Mouse (Mus musculus): ENCODE measurements at regions not wholly inside any gene's neighbourhood (a gene's known extent, or its start where the extent isn't known, plus 50 kb on each side); places are given as distances from the start of the nearest gene placed in this dataset.

GRCm38 (mm10) chr3:38820787-38821186, 66.0 kb upstream of the Fat4 start:
- DNase-seq (ENCODE audit: low read depth, low spot score) = no peak

- DNase-seq (ENCODE audit: low read depth, low spot score) = no peak
These were observed 66.4 kb upstream of the Fat4 start for GRCm38 (mm10) chr3:38820315-38820714.

GRCm38 (mm10) chr3:38817651-38818050, 69.1 kb upstream of the Fat4 start:
- no peak for DNase-seq (ENCODE audit: low read depth, low spot score)

GRCm38 (mm10) chr3:38812457-38812856, 74.3 kb upstream of the Fat4 start:
- no peak for DNase-seq (ENCODE audit: low read depth, low spot score)

- DNase-seq (ENCODE audit: low read depth, low spot score) = no peak
These were observed 75.1 kb upstream of the Fat4 start for GRCm38 (mm10) chr3:38811635-38812034.

GRCm38 (mm10) chr3:38806469-38807055, 80.2 kb upstream of the Fat4 start:
- no peak for DNase-seq (ENCODE audit: low read depth, low spot score)

- DNase-seq (ENCODE audit: low read depth, low spot score) = no peak
These were observed 80.7 kb upstream of the Fat4 start for GRCm38 (mm10) chr3:38806036-38806435.

GRCm38 (mm10) chr3:38795646-38796301, 91.0 kb upstream of the Fat4 start:
- DNase-seq (ENCODE audit: low read depth, low spot score) = no peak

GRCm38 (mm10) chr3:38793221-38793620, 93.5 kb upstream of the Fat4 start:
- DNase-seq (ENCODE audit: low read depth, low spot score) = no peak

- no peak for DNase-seq (ENCODE audit: low read depth, low spot score)
These were observed 98.0 kb upstream of the Fat4 start for GRCm38 (mm10) chr3:38788751-38789150.

- DNase-seq (ENCODE audit: low read depth, low spot score) = no peak
These were observed 103.0 kb upstream of the Fat4 start for GRCm38 (mm10) chr3:38783711-38784110.

- no peak for DNase-seq (ENCODE audit: low read depth, low spot score)
These were observed 103.7 kb upstream of the Fat4 start for GRCm38 (mm10) chr3:38783051-38783450.

GRCm38 (mm10) chr3:38776743-38777366, 109.9 kb upstream of the Fat4 start:
- DNase-seq (ENCODE audit: low read depth, low spot score) = no peak

- no peak for DNase-seq (ENCODE audit: low read depth, low spot score)
These were observed 132.1 kb upstream of the Fat4 start for GRCm38 (mm10) chr3:38754632-38755123.

- no peak for DNase-seq (ENCODE audit: low read depth, low spot score)
These were observed 133.1 kb upstream of the Fat4 start for GRCm38 (mm10) chr3:38753446-38754205.

GRCm38 (mm10) chr3:38742155-38742554, 144.6 kb upstream of the Fat4 start:
- DNase-seq (ENCODE audit: low read depth, low spot score) = no peak

- no peak for DNase-seq (ENCODE audit: low read depth, low spot score)
These were observed 164.1 kb upstream of the Fat4 start for GRCm38 (mm10) chr3:38722606-38723005.

GRCm38 (mm10) chr3:38712078-38712873, 174.5 kb upstream of the Fat4 start:
- no peak for DNase-seq (ENCODE audit: low read depth, low spot score)

- no peak for DNase-seq (ENCODE audit: low read depth, low spot score)
These were observed 175.5 kb upstream of the Fat4 start for GRCm38 (mm10) chr3:38711229-38711628.

- DNase-seq (ENCODE audit: low read depth, low spot score) = no peak
These were observed 178.8 kb upstream of the Fat4 start for GRCm38 (mm10) chr3:38707891-38708290.

GRCm38 (mm10) chr3:38699206-38699605, 187.5 kb upstream of the Fat4 start:
- no peak for DNase-seq (ENCODE audit: low read depth, low spot score)

Data from CD4-positive helper T cell, adult 2 months (primary cell).